Mouse (Mus musculus) granulocyte monocyte progenitor cell, adult 5-6 weeks (primary cell): ENCODE measurements around the gene Rtn4r. TPM values are rescaled to one million over a fixed set of nuclear protein-coding genes. Genes with fewer than 3 reads are reported as not detected.
A peak's percentile ranks its signal among the peaks of the same experiment; 100 is the strongest.
"Not testable (repeated sequence)": the region's sequence is repeated elsewhere in the genome, so short reads cannot be mapped to it uniquely, and the experiment has no call there.

Experiments
- ATAC-seq: replicated peaks from 2 replicates; pipeline ENCODE4 v1.8.0; 2016; ENCODE audit warnings: mild to moderate bottlenecking, moderate TSS enrichment, inconsistent platforms; ENCODE audit not compliant: poor library complexity, severe bottlenecking
- total RNA-seq, 2 experiments: library from RNA; stranded (forward) in 1 of 2; stranded (reverse) in 1 of 2; fragments of 200-712, 200-1000 nt in 1 of 2; fragments of >200 nt in 1 of 2; fragmentation: Nextera tagmentation in 1 of 2; gene quantifications; 2 replicates each; pipeline ENCODE4 v1.2.3; 2014 to 2017

The Rtn4r gene
- total RNA-seq, 2 experiments from 2014 or later, result 2.9 to 4.5 TPM

- ATAC-seq, result no peak
These were observed 58.4 kb downstream of the Rtn4r start for GRCm38 (mm10) chr16:18185715-18186449.

- ATAC-seq, result no peak
These were observed 59.4 kb downstream of the Rtn4r start for GRCm38 (mm10) chr16:18186798-18187197.

GRCm38 (mm10) chr16:18187221-18187620, 59.8 kb downstream of the Rtn4r start:
- ATAC-seq, result no peak

GRCm38 (mm10) chr16:18191006-18191405, 63.6 kb downstream of the Rtn4r start:
- no peak for ATAC-seq

- ATAC-seq, result 0 out of 2 replicates have a peak, but pooled peaks have one; percentile 2
These were observed 67.0 kb downstream of the Rtn4r start for GRCm38 (mm10) chr16:18194208-18194985.

GRCm38 (mm10) chr16:18195068-18195467, 67.6 kb downstream of the Rtn4r start:
- peak; percentile 94 for ATAC-seq

- not testable (repeated sequence) for ATAC-seq
These were observed 68.1 kb downstream of the Rtn4r start for GRCm38 (mm10) chr16:18195561-18195960.

- ATAC-seq, result no peak
These were observed 70.4 kb downstream of the Rtn4r start for GRCm38 (mm10) chr16:18197881-18198280.

- ATAC-seq, result no peak
These were observed 71.1 kb downstream of the Rtn4r start for GRCm38 (mm10) chr16:18198365-18199098.

- no peak for ATAC-seq
These were observed 72.6 kb downstream of the Rtn4r start for GRCm38 (mm10) chr16:18200062-18200461.

- ATAC-seq, result no peak
These were observed 74.2 kb downstream of the Rtn4r start for GRCm38 (mm10) chr16:18201620-18202019.

Other genes with a start within 250 kb of the Rtn4r start
- 0.06 and 0.69 TPM in 2 replicates for gene Gm20518, start 236.0 kb upstream of the Rtn4r start, total RNA-seq (2014; fragmentation: Nextera tagmentation)
- gene Gm20518, start 236.0 kb upstream of the Rtn4r start, total RNA-seq (2017), result 0.69 TPM in 1 of 2 replicates, not detected in the other
- gene Tssk1, start 233.4 kb upstream of the Rtn4r start, total RNA-seq (2014; fragmentation: Nextera tagmentation), result not detected in 2 replicates
- gene Tssk1, start 233.4 kb upstream of the Rtn4r start, total RNA-seq (2017), result 0.04 TPM in 1 of 2 replicates, not detected in the other
- 26.6 and 33.0 TPM in 2 replicates for gene Dgcr2, start 229.1 kb upstream of the Rtn4r start, total RNA-seq (2014; fragmentation: Nextera tagmentation)
- gene Dgcr2, start 229.1 kb upstream of the Rtn4r start, total RNA-seq (2017), result 43.1 and 49.6 TPM in 2 replicates
- not detected in 2 replicates for gene Tssk2, start 229.0 kb upstream of the Rtn4r start, total RNA-seq (2014; fragmentation: Nextera tagmentation)
- gene Tssk2, start 229.0 kb upstream of the Rtn4r start, total RNA-seq (2017), result not detected in 2 replicates
- 15.3 and 15.7 TPM in 2 replicates for gene Ess2, start 216.3 kb upstream of the Rtn4r start, total RNA-seq (2014; fragmentation: Nextera tagmentation)
- 19.6 and 19.7 TPM in 2 replicates for gene Ess2, start 216.3 kb upstream of the Rtn4r start, total RNA-seq (2017)
- not detected in 2 replicates for gene Gsc2, start 212.6 kb upstream of the Rtn4r start, total RNA-seq (2014; fragmentation: Nextera tagmentation)
- not detected in 2 replicates for gene Gsc2, start 212.6 kb upstream of the Rtn4r start, total RNA-seq (2017)
- gene Slc25a1, start 199.4 kb upstream of the Rtn4r start, total RNA-seq (2014; fragmentation: Nextera tagmentation), result 32.0 and 36.3 TPM in 2 replicates
- 40.6 and 47.9 TPM in 2 replicates for gene Slc25a1, start 199.4 kb upstream of the Rtn4r start, total RNA-seq (2017)
- gene Vpreb2, start 147.2 kb upstream of the Rtn4r start, total RNA-seq (2014; fragmentation: Nextera tagmentation), result not detected in 2 replicates
- not detected in 2 replicates for gene Vpreb2, start 147.2 kb upstream of the Rtn4r start, total RNA-seq (2017)
- 22.3 and 53.9 TPM in 2 replicates for gene Dgcr6, start 74.8 kb upstream of the Rtn4r start, total RNA-seq (2014; fragmentation: Nextera tagmentation)
- gene Dgcr6, start 74.8 kb upstream of the Rtn4r start, total RNA-seq (2017), result 19.7 and 24.1 TPM in 2 replicates
- 30.0 and 39.3 TPM in 2 replicates for gene Prodh, start 37.4 kb upstream of the Rtn4r start, total RNA-seq (2014; fragmentation: Nextera tagmentation)
- gene Prodh, start 37.4 kb upstream of the Rtn4r start, total RNA-seq (2017), result 57.8 and 64.9 TPM in 2 replicates
- gene Ccdc188, start 90.2 kb downstream of the Rtn4r start, total RNA-seq (2014; fragmentation: Nextera tagmentation), result not detected in 2 replicates
- not detected in 2 replicates for gene Ccdc188, start 90.2 kb downstream of the Rtn4r start, total RNA-seq (2017)
- gene Zdhhc8, start 107.5 kb downstream of the Rtn4r start, total RNA-seq (2014; fragmentation: Nextera tagmentation), result 9.7 and 11.4 TPM in 2 replicates
- gene Zdhhc8, start 107.5 kb downstream of the Rtn4r start, total RNA-seq (2017), result 2.3 and 3.6 TPM in 2 replicates
- 153 and 177 TPM in 2 replicates for gene Trmt2a, start 121.0 kb downstream of the Rtn4r start, total RNA-seq (2014; fragmentation: Nextera tagmentation)
- gene Trmt2a, start 121.0 kb downstream of the Rtn4r start, total RNA-seq (2017), result 99.7 and 109 TPM in 2 replicates
- gene Ranbp1, start 121.1 kb downstream of the Rtn4r start, total RNA-seq (2014; fragmentation: Nextera tagmentation), result 485 and 506 TPM in 2 replicates
- 446 and 556 TPM in 2 replicates for gene Ranbp1, start 121.1 kb downstream of the Rtn4r start, total RNA-seq (2017)
- 2.1 TPM in 1 of 2 replicates, not detected in the other for gene Gm49776, start 130.7 kb downstream of the Rtn4r start, total RNA-seq (2014; fragmentation: Nextera tagmentation)
- gene Gm49776, start 130.7 kb downstream of the Rtn4r start, total RNA-seq (2017), result not detected in 2 replicates
- 48.5 and 52.2 TPM in 2 replicates for gene Dgcr8, start 161.6 kb downstream of the Rtn4r start, total RNA-seq (2014; fragmentation: Nextera tagmentation)
- gene Dgcr8, start 161.6 kb downstream of the Rtn4r start, total RNA-seq (2017), result 46.3 and 54.4 TPM in 2 replicates
- 20.3 and 30.5 TPM in 2 replicates for gene Tango2, start 220.5 kb downstream of the Rtn4r start, total RNA-seq (2014; fragmentation: Nextera tagmentation)
- 5.4 and 8.8 TPM in 2 replicates for gene Tango2, start 220.5 kb downstream of the Rtn4r start, total RNA-seq (2017)
- 1.8 and 1.9 TPM in 2 replicates for gene Arvcf, start 220.5 kb downstream of the Rtn4r start, total RNA-seq (2014; fragmentation: Nextera tagmentation)
- gene Arvcf, start 220.5 kb downstream of the Rtn4r start, total RNA-seq (2017), result 0.21 and 2.8 TPM in 2 replicates